ENCODE assay signal across 14 mouse cellular contexts in the genomic region with DNA sequence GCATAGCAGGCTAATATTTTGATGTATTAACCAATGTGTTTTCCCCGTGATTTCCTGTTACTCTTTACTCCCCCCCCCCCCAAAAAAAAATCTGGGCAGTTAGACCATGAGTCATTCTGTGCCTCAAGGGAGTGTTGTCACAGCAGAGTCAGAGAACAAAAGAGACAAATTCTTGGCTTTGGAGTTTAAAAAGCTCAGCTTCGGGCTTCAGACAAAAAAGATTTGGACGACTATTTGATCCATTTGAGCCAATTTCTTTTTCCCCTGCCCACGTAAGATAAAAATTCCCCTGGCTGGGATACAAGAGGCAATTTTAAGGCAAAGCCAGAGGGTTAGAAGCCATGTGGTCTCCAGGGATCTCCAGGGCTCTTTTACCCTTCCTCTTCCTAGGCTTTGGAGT. TPM values are rescaled to one million over a fixed set of nuclear protein-coding genes. Genes with fewer than 3 reads are reported as not detected.
DNase-seq lines count a peak whose midpoint lies in the region; ATAC-seq and TF ChIP-seq lines count a peak whose summit lies in the region.
"Had no signal": no experiment of that assay in that cellular context is flagged by ENCODE, and none has a peak within 500 bp of the region (broad histone marks: within the 10 kb centered on the region; RNA-seq: fewer than 3 reads in every experiment).

No protein-coding gene starts in this region.

- H3K27ac ChIP-seq in hindbrain, postnatal 0 days = no peak overlapping the region
- no peak overlapping the region for H3K27ac ChIP-seq in hindbrain, embryonic 10.5 days
- H3K27ac ChIP-seq in embryonic facial prominence, embryonic 10.5 days (replicated peaks) = peak overlapping the region; percentile 30; the same call in 1 of the 2 replicates
- H3K27ac ChIP-seq: forebrain, embryonic 12.5 days; intestine, embryonic 15.5 days had no signal

- H3K4me3 ChIP-seq in hindbrain, postnatal 0 days (ENCODE audit: low read length) = no peak overlapping the region
- H3K4me3 ChIP-seq in hindbrain, embryonic 10.5 days = no peak overlapping the region
- no peak overlapping the region for H3K4me3 ChIP-seq in embryonic facial prominence, embryonic 10.5 days
- H3K4me3 ChIP-seq: forebrain, embryonic 12.5 days; intestine, embryonic 15.5 days; megakaryocyte, embryonic 14.5 days had no signal

- 28% methylated on average over 4 of the region's 4 CpGs for WGBS in hindbrain, postnatal 0 days
- 49% methylated on average over 4 of the region's 4 CpGs for WGBS in hindbrain, embryonic 10.5 days
- 40% methylated on average over 4 of the region's 4 CpGs for WGBS in embryonic facial prominence, embryonic 10.5 days

- peak; percentile 10 for DNase-seq in hindbrain, postnatal 0 days (ENCODE audit: low spot score)
- DNase-seq in hindbrain, embryonic 10.5 days (ENCODE audit: low spot score) = no peak
- DNase-seq in Muller cell, postnatal 12 days (ENCODE audit: inconsistent ontology term) = peak; percentile 98
- DNase-seq in embryonic facial prominence, embryonic 10.5 days (ENCODE audit: low spot score) = no peak
- DNase-seq in heart, postnatal 10 days = peak; percentile 56 to 57
- no peak for DNase-seq in spleen, adult 12 weeks (ENCODE audit: low spot score)
- no peak for DNase-seq in spleen, postnatal 4 days (ENCODE audit: low spot score in 2 of 2)
- DNase-seq in c-Kit-positive CD71-positive TER-119-positive erythroid progenitor cells, embryonic 14.5 days (ENCODE audit: low spot score) = no peak
- DNase-seq: cerebellum, adult 11-12 months; liver had no signal

- no peak for TF ChIP-seq CTCF in hindbrain, postnatal 0 days (IDR thresholded peaks at IDR 0.05; ENCODE audit: low read depth)

- no peaks in the 10 kb centered on the region for H3K27me3 ChIP-seq in hindbrain, postnatal 0 days (ENCODE audit: insufficient read depth, low read length)
- H3K27me3 ChIP-seq in hindbrain, embryonic 10.5 days (ENCODE audit: insufficient read depth, poor library complexity, severe bottlenecking) = no peaks in the 10 kb centered on the region
- H3K27me3 ChIP-seq in embryonic facial prominence, embryonic 10.5 days (replicated peaks; ENCODE audit: low read depth, poor library complexity, severe bottlenecking) = no peaks in the 10 kb centered on the region
- H3K27me3 ChIP-seq: forebrain, embryonic 12.5 days; intestine, embryonic 15.5 days; megakaryocyte, embryonic 14.5 days had no signal

- no peak overlapping the region for H3K9ac ChIP-seq in hindbrain, postnatal 0 days (replicated peaks; ENCODE audit: low read length)
- H3K9ac ChIP-seq: forebrain, embryonic 12.5 days; intestine, embryonic 15.5 days had no signal

- peaks cover 6% of the 10 kb centered on the region; the same call in 1 of the 2 replicates for H3K36me3 ChIP-seq in hindbrain, postnatal 0 days (ENCODE audit: insufficient read depth, low read length)
- peaks cover 15% of the 10 kb centered on the region for H3K36me3 ChIP-seq in hindbrain, embryonic 10.5 days
- peaks cover 10% of the 10 kb centered on the region for H3K36me3 ChIP-seq in embryonic facial prominence, embryonic 10.5 days (replicated peaks)
- H3K36me3 ChIP-seq: intestine, embryonic 15.5 days had no signal

- no peaks in the 10 kb centered on the region for H3K4me1 ChIP-seq in hindbrain, postnatal 0 days (ENCODE audit: insufficient read depth, low read length)
- no peaks in the 10 kb centered on the region for H3K4me1 ChIP-seq in hindbrain, embryonic 10.5 days (replicated peaks)
- peaks cover 55% of the 10 kb centered on the region for H3K4me1 ChIP-seq in embryonic facial prominence, embryonic 10.5 days
- H3K4me1 ChIP-seq: forebrain, embryonic 12.5 days; intestine, embryonic 15.5 days had no signal

- H3K9me3 ChIP-seq in hindbrain, postnatal 0 days (ENCODE audit: low read length) = no peaks in the 10 kb centered on the region
- H3K9me3 ChIP-seq in hindbrain, embryonic 10.5 days = no peaks in the 10 kb centered on the region
- H3K9me3 ChIP-seq in embryonic facial prominence, embryonic 10.5 days = no peaks in the 10 kb centered on the region
- H3K9me3 ChIP-seq: forebrain, embryonic 12.5 days; intestine, embryonic 15.5 days; megakaryocyte, embryonic 14.5 days had no signal

- no peak overlapping the region for H3K4me2 ChIP-seq in hindbrain, postnatal 0 days (ENCODE audit: low read depth, low read length)
- H3K4me2 ChIP-seq: forebrain, embryonic 12.5 days; intestine, embryonic 15.5 days had no signal

- intact Hi-C loops in heart, postnatal 10 days (cut with DNase I) = loop anchor here (5.0 to 10.0 kb wide), 2 partner anchors 68 to 145 kb away; a partner anchor contains a TSS

- no peak for ATAC-seq in hindbrain, postnatal 0 days
- ATAC-seq: activated CD4-positive, CD25-positive, alpha-beta regulatory T cell, adult 4 months; intestine, embryonic 15.5 days had no signal

RNA-seq across cellular contexts. Expression of a gene that starts 23.4 kb away (rescaled TPM):
- 8.1 and 10.6 TPM in 2 replicates for total RNA-seq in hindbrain, postnatal 0 days (2014; rRNA removed)
- polyA plus RNA-seq in hindbrain, postnatal 0 days (2015; fragmentation: Nextera tagmentation; extraction: Ambion mirVana) = 15.5 and 16.6 TPM in 2 replicates
- polyA plus RNA-seq in hindbrain, embryonic 10.5 days (2016; fragmentation: Nextera tagmentation; extraction: Ambion mirVana) = 22.9 and 24.0 TPM in 2 replicates
- 28.5 and 29.1 TPM in 2 replicates for polyA plus RNA-seq in embryonic facial prominence, embryonic 10.5 days (2016; fragmentation: Nextera tagmentation; extraction: Ambion mirVana)
- 1 to 10 TPM; 4.9 to 6.0 TPM for total RNA-seq in heart, postnatal 10 days (2021)

Comparison
In these comparisons a context has a peak if more than half of its experiments do, and no peak if none do; other contexts are left out.
1. DNase-seq: peak in hindbrain, postnatal 0 days (single experiment), Muller cell, postnatal 12 days (single experiment) and heart, postnatal 10 days (2 of 2); none in hindbrain, embryonic 10.5 days (single experiment), embryonic facial prominence, embryonic 10.5 days (single experiment), spleen, adult 12 weeks (single experiment), spleen, postnatal 4 days (0 of 2) and c-Kit-positive CD71-positive TER-119-positive erythroid progenitor cells, embryonic 14.5 days (single experiment).